Mouse (Mus musculus): ENCODE measurements at regions not wholly inside any gene's neighbourhood (a gene's known extent, or its start where the extent isn't known, plus 50 kb on each side); places are given as distances from the start of the nearest gene placed in this dataset.
A peak's percentile ranks its signal among the peaks of the same experiment; 100 is the strongest.
"Not testable (repeated sequence)": the region's sequence is repeated elsewhere in the genome, so short reads cannot be mapped to it uniquely, and the experiment has no call there.

GRCm38 (mm10) chr3:117169740-117170139, 190.9 kb downstream of the Plppr4 start:
- H3K4me2 ChIP-seq (ENCODE audit: low read length), result no peak overlapping the region
- H3K4me1 ChIP-seq (replicated peaks; ENCODE audit: control insufficient read depth, insufficient read depth, low read length), result 0 out of 2 replicates have a peak, but pooled peaks cover 3% of the 10 kb centered on the region
- no peaks in the 10 kb centered on the region for H3K9me3 ChIP-seq (ENCODE audit: control insufficient read depth, low read length)
- no peak overlapping the region for H3K27ac ChIP-seq (ENCODE audit: low read length)
- WGBS, result 62% methylated on average over 2 of the region's 2 CpGs
- H3K27me3 ChIP-seq (replicated peaks; ENCODE audit: control insufficient read depth, insufficient read depth, low read length), result no peaks in the 10 kb centered on the region
- H3K36me3 ChIP-seq (ENCODE audit: control insufficient read depth, insufficient read depth), result no peaks in the 10 kb centered on the region
- H3K4me3 ChIP-seq (replicated peaks; ENCODE audit: low read length), result no peak overlapping the region
- no peak overlapping the region for H3K9ac ChIP-seq (replicated peaks; ENCODE audit: low read depth, low read length)
- no peak for ATAC-seq

GRCm38 (mm10) chr3:117163046-117163445, 194.3 kb upstream of the Palmd start:
- H3K4me1 ChIP-seq (replicated peaks; ENCODE audit: control insufficient read depth, insufficient read depth, low read length), result no peaks in the 10 kb centered on the region
- no peak overlapping the region for H3K9ac ChIP-seq (replicated peaks; ENCODE audit: low read depth, low read length)
- 36% methylated on average over 1 of the region's 1 CpGs for WGBS
- no peaks in the 10 kb centered on the region for H3K9me3 ChIP-seq (ENCODE audit: control insufficient read depth, low read length)
- no peak overlapping the region for H3K4me3 ChIP-seq (replicated peaks; ENCODE audit: low read length)
- H3K36me3 ChIP-seq (ENCODE audit: control insufficient read depth, insufficient read depth), result no peaks in the 10 kb centered on the region
- ATAC-seq, result peak; percentile 33; the same call in 1 of the 2 replicates
- no peak overlapping the region for H3K4me2 ChIP-seq (ENCODE audit: low read length)
- H3K27me3 ChIP-seq (replicated peaks; ENCODE audit: control insufficient read depth, insufficient read depth, low read length), result no peaks in the 10 kb centered on the region
- H3K27ac ChIP-seq (ENCODE audit: low read length), result no peak overlapping the region

- H3K4me3 ChIP-seq (replicated peaks; ENCODE audit: low read length); H3K27ac ChIP-seq (ENCODE audit: low read length); H3K27me3 ChIP-seq (replicated peaks; ENCODE audit: control insufficient read depth, insufficient read depth, low read length); H3K4me2 ChIP-seq (ENCODE audit: low read length); H3K36me3 ChIP-seq (ENCODE audit: control insufficient read depth, insufficient read depth); ATAC-seq; H3K9me3 ChIP-seq (ENCODE audit: control insufficient read depth, low read length); H3K4me1 ChIP-seq (replicated peaks; ENCODE audit: control insufficient read depth, insufficient read depth, low read length); H3K9ac ChIP-seq (replicated peaks; ENCODE audit: low read depth, low read length): not testable (repeated sequence)
- WGBS, result 92% methylated on average over 3 of the region's 3 CpGs
Measured at GRCm38 (mm10) chr3:117160689-117161088, 191.9 kb upstream of the Palmd start.

GRCm38 (mm10) chr3:117155274-117155673, 186.5 kb upstream of the Palmd start:
- ATAC-seq, result no peak
- Histone ChIP-seq H3K4me1 (replicated peaks; ENCODE audit: control insufficient read depth, insufficient read depth, low read length) (peaks cover 3% of the 10 kb centered on the region; the same call in 1 of the 2 replicates), H3K36me3 (ENCODE audit: control insufficient read depth, insufficient read depth) (no peaks in the 10 kb centered on the region), H3K27ac (ENCODE audit: low read length) (no peak overlapping the region), H3K27me3 (replicated peaks; ENCODE audit: control insufficient read depth, insufficient read depth, low read length) (no peaks in the 10 kb centered on the region), H3K4me2 (ENCODE audit: low read length) (no peak overlapping the region), H3K9me3 (ENCODE audit: control insufficient read depth, low read length) (no peaks in the 10 kb centered on the region), H3K9ac (replicated peaks; ENCODE audit: low read depth, low read length) (no peak overlapping the region), H3K4me3 (replicated peaks; ENCODE audit: low read length) (no peak overlapping the region)
- 88% methylated on average over 6 of the region's 6 CpGs for WGBS

GRCm38 (mm10) chr3:117153011-117153473, 184.3 kb upstream of the Palmd start:
- 33% methylated on average over 2 of the region's 2 CpGs for WGBS
- H3K27ac ChIP-seq (ENCODE audit: low read length), result peak overlapping the region; percentile 68
- peak; percentile 73 for ATAC-seq
- no peaks in the 10 kb centered on the region for H3K36me3 ChIP-seq (ENCODE audit: control insufficient read depth, insufficient read depth)
- no peaks in the 10 kb centered on the region for H3K27me3 ChIP-seq (replicated peaks; ENCODE audit: control insufficient read depth, insufficient read depth, low read length)
- H3K4me2 ChIP-seq (ENCODE audit: low read length), result no peak overlapping the region
- no peaks in the 10 kb centered on the region for H3K9me3 ChIP-seq (ENCODE audit: control insufficient read depth, low read length)
- no peak overlapping the region for H3K9ac ChIP-seq (replicated peaks; ENCODE audit: low read depth, low read length)
- no peak overlapping the region for H3K4me3 ChIP-seq (replicated peaks; ENCODE audit: low read length)
- H3K4me1 ChIP-seq (replicated peaks; ENCODE audit: control insufficient read depth, insufficient read depth, low read length), result peaks cover 3% of the 10 kb centered on the region; the same call in 1 of the 2 replicates

GRCm38 (mm10) chr3:117152414-117152813, 183.6 kb upstream of the Palmd start:
- Histone ChIP-seq H3K4me1 (replicated peaks; ENCODE audit: control insufficient read depth, insufficient read depth, low read length) (peaks cover 3% of the 10 kb centered on the region; the same call in 1 of the 2 replicates), H3K9ac (replicated peaks; ENCODE audit: low read depth, low read length) (no peak overlapping the region), H3K4me2 (ENCODE audit: low read length) (no peak overlapping the region), H3K9me3 (ENCODE audit: control insufficient read depth, low read length) (no peaks in the 10 kb centered on the region), H3K36me3 (ENCODE audit: control insufficient read depth, insufficient read depth) (no peaks in the 10 kb centered on the region), H3K4me3 (replicated peaks; ENCODE audit: low read length) (no peak overlapping the region), H3K27me3 (replicated peaks; ENCODE audit: control insufficient read depth, insufficient read depth, low read length) (no peaks in the 10 kb centered on the region), H3K27ac (ENCODE audit: low read length) (no peak overlapping the region)
- no peak for ATAC-seq
- WGBS, result 92% methylated on average over 8 of the region's 8 CpGs

GRCm38 (mm10) chr3:117147414-117147813, 178.6 kb upstream of the Palmd start:
- ATAC-seq, result no peak
- no peaks in the 10 kb centered on the region for H3K4me1 ChIP-seq (replicated peaks; ENCODE audit: control insufficient read depth, insufficient read depth, low read length)

GRCm38 (mm10) chr3:117139835-117140234, 171.0 kb upstream of the Palmd start:
- H3K27ac ChIP-seq (ENCODE audit: low read length), result no peak overlapping the region

More at GRCm38 (mm10) chr3:117147414-117147813, 178.6 kb upstream of the Palmd start:
- Histone ChIP-seq H3K4me3 (replicated peaks; ENCODE audit: low read length) (no peak overlapping the region), H3K27me3 (replicated peaks; ENCODE audit: control insufficient read depth, insufficient read depth, low read length) (no peaks in the 10 kb centered on the region), H3K9me3 (ENCODE audit: control insufficient read depth, low read length) (no peaks in the 10 kb centered on the region), H3K9ac (replicated peaks; ENCODE audit: low read depth, low read length) (no peak overlapping the region), H3K27ac (ENCODE audit: low read length) (no peak overlapping the region), H3K36me3 (ENCODE audit: control insufficient read depth, insufficient read depth) (no peaks in the 10 kb centered on the region), H3K4me2 (ENCODE audit: low read length) (no peak overlapping the region)
- WGBS, result 86% methylated on average over 2 of the region's 2 CpGs

GRCm38 (mm10) chr3:117138720-117139119, 169.9 kb upstream of the Palmd start:
- no peaks in the 10 kb centered on the region for H3K36me3 ChIP-seq (ENCODE audit: control insufficient read depth, insufficient read depth)
- 53% methylated on average over 7 of the region's 7 CpGs for WGBS
- H3K9ac ChIP-seq (replicated peaks; ENCODE audit: low read depth, low read length), result no peak overlapping the region
- H3K9me3 ChIP-seq (ENCODE audit: control insufficient read depth, low read length), result no peaks in the 10 kb centered on the region
- H3K4me3 ChIP-seq (replicated peaks; ENCODE audit: low read length), result no peak overlapping the region
- H3K4me2 ChIP-seq (ENCODE audit: low read length), result no peak overlapping the region
- H3K27me3 ChIP-seq (replicated peaks; ENCODE audit: control insufficient read depth, insufficient read depth, low read length), result no peaks in the 10 kb centered on the region
- H3K4me1 ChIP-seq (replicated peaks; ENCODE audit: control insufficient read depth, insufficient read depth, low read length), result peaks cover 2% of the 10 kb centered on the region; the same call in 1 of the 2 replicates
- H3K27ac ChIP-seq (ENCODE audit: low read length), result no peak overlapping the region
- no peak for ATAC-seq

More at GRCm38 (mm10) chr3:117139835-117140234, 171.0 kb upstream of the Palmd start:
- Histone ChIP-seq H3K27me3 (replicated peaks; ENCODE audit: control insufficient read depth, insufficient read depth, low read length) (no peaks in the 10 kb centered on the region), H3K9ac (replicated peaks; ENCODE audit: low read depth, low read length) (no peak overlapping the region), H3K4me2 (ENCODE audit: low read length) (no peak overlapping the region), H3K4me3 (replicated peaks; ENCODE audit: low read length) (no peak overlapping the region), H3K9me3 (ENCODE audit: control insufficient read depth, low read length) (no peaks in the 10 kb centered on the region), H3K4me1 (replicated peaks; ENCODE audit: control insufficient read depth, insufficient read depth, low read length) (peaks cover 2% of the 10 kb centered on the region; the same call in 1 of the 2 replicates), H3K36me3 (ENCODE audit: control insufficient read depth, insufficient read depth) (no peaks in the 10 kb centered on the region)
- ATAC-seq, result no peak
- WGBS, result 88% methylated on average over 2 of the region's 2 CpGs

- Histone ChIP-seq H3K4me1 (replicated peaks; ENCODE audit: control insufficient read depth, insufficient read depth, low read length) (no peaks in the 10 kb centered on the region), H3K9me3 (ENCODE audit: control insufficient read depth, low read length) (no peaks in the 10 kb centered on the region), H3K4me2 (ENCODE audit: low read length) (no peak overlapping the region), H3K36me3 (ENCODE audit: control insufficient read depth, insufficient read depth) (no peaks in the 10 kb centered on the region), H3K27ac (ENCODE audit: low read length) (no peak overlapping the region), H3K27me3 (replicated peaks; ENCODE audit: control insufficient read depth, insufficient read depth, low read length) (no peaks in the 10 kb centered on the region), H3K4me3 (replicated peaks; ENCODE audit: low read length) (no peak overlapping the region), H3K9ac (replicated peaks; ENCODE audit: low read depth, low read length) (no peak overlapping the region)
- no peak for ATAC-seq
- 87% methylated on average over 4 of the region's 4 CpGs for WGBS
Measured at GRCm38 (mm10) chr3:117132897-117133296, 164.1 kb upstream of the Palmd start.
